Mouse (Mus musculus) thymus, postnatal 25 days (tissue): ENCODE results near the gene Cds1.

Experiments used
- DNase-seq: peaks from one replicate; pipeline ENCODE4 v3.0.0; 2022

Cds1 gene

GRCm38 (mm10) chr5:101779376-101779863 is 14.5 kb downstream of the Cds1 start:
- no peak for DNase-seq

GRCm38 (mm10) chr5:101780918-101781317 is 16.0 kb downstream of the Cds1 start:
- no peak for DNase-seq

- no peak for DNase-seq
These were observed 19.4 kb downstream of the Cds1 start for GRCm38 (mm10) chr5:101784328-101784727.

DNA sequence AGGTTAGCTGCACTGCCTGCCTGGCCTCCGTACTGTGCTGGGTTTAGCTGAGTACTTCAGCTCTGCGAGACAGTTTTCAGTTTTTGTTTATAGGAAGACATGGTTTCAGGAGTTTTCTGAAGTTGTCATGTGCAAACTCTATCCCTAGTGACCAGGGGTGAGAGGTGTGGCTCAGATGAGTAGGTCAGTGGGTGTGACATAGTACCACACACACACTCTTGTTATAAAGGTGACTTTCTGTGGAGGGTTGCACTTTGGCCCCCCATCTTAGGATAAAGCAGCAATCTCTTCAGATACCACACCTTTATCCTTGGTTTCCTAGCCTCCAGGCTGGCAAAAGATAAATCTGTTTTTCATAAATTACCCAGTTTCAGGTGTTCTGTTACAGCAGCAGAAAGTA is 19.9 kb downstream of the Cds1 start:
- no peak for DNase-seq

GRCm38 (mm10) chr5:101785921-101786614 is 21.1 kb downstream of the Cds1 start:
- DNase-seq: no peak

GRCm38 (mm10) chr5:101789770-101790169 is 24.8 kb downstream of the Cds1 start:
- no peak for DNase-seq

DNA sequence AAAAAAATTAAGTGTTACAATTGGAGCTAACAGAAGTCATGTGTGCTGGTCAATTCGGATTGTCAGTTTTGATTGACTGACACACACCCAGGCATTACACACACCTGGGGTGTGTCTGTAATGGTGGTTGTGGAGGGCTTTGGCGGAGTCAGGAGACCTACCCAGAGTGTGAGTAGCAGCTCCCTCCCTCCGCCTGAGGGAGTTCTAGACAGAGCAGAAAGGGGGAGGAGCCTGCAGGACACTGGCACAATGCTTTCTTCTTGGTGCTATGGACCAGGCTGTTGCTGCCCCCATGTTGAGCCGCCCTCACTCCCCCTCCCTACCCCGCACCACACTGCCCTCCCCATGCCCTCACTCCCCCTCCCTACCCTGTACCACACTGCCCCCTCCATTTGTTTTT is 25.6 kb downstream of the Cds1 start:
- DNase-seq: no peak

GRCm38 (mm10) chr5:101792665-101793064 is 27.7 kb downstream of the Cds1 start:
- no peak for DNase-seq

- no peak for DNase-seq
These were observed 37.0 kb downstream of the Cds1 start for GRCm38 (mm10) chr5:101801891-101802290.

GRCm38 (mm10) chr5:101802358-101803022 is 37.6 kb downstream of the Cds1 start:
- DNase-seq: no peak

DNA sequence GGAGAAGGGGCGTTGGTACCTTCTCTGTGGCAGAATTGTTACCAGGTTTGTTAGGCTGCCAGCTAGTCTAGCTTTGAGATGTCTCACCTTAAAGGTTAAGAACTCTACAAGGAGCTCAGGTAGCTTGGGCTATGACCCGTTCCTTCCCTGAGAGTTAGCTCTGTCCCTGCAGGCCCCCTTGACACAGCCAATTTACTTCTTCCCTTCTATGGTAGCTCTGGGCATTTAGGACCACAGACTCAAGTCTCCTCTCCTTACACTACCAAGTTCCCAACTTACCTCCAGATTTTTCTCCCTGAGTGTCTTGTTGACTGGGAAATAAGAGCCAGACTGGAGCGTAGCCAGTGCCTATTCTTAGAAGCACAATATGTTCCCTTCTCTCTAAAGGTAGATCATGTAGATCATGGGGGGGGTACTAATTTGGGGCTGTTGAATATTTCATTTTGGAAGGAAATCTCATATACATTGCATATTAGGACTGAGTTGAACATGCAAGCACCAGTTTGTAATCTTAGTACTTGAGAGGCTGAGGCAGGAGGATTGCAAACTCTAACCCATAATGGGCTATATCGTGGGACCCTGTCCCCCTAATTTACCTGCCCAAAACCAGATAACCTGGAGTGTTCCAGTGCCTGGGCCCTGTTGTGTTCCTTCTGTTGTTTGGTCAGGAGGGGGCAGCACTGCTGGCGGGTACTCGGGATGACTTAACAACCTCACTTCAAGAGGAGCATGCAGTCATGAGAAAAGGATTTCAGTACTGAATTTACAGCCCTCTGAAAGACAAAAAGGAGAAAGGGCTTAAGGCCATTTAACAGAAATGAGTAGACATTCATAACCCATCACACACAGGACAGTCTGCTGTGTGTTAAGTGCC is 46.6 kb downstream of the Cds1 start:
- DNase-seq: no peak

DNA sequence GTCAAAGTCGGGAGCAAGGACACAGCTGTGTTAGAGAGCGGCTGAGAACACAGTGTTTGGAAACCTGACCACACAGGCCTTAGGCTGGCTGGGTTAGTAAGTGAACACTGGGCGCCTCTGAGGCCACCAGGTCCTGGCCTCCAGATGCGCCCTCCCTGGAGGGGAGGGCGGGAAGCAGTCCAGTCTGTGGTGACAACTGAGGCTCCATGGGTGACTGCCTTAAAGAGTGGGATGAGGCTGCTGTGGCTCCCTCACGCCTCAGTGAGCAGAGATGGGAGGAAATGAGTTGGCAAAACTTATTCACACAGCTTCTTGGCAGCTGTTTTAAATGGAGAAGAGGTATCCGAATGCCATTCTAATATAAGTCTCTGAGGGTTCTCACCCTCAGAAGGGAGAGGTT is 51.9 kb downstream of the Cds1 start:
- DNase-seq: no peak

GRCm38 (mm10) chr5:101819216-101819615 is 54.3 kb downstream of the Cds1 start:
- DNase-seq: no peak

GRCm38 (mm10) chr5:101819844-101820243 is 54.9 kb downstream of the Cds1 start:
- DNase-seq: no peak

GRCm38 (mm10) chr5:101821052-101821451 is 56.1 kb downstream of the Cds1 start:
- no peak for DNase-seq

- no peak for DNase-seq
These were observed 56.8 kb downstream of the Cds1 start for GRCm38 (mm10) chr5:101821491-101822310.

DNA sequence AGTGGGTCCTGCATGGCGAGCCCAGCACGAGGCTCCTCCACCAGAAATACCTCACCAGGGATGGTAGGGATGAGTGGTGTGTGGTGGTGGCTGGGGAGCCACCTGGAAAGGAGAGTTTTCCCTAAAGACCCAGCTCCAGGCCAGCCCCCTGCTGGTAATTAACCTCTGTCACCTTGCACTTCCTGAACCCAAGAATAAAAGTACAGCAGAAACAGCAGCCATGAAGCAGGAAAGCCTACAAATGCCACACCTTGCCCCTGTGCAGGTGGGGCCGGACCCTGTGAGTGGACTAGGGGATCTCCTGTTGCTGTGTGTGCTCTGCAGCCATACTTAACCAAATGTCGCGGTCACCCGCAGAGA is 57.4 kb downstream of the Cds1 start:
- no peak for DNase-seq

DNA sequence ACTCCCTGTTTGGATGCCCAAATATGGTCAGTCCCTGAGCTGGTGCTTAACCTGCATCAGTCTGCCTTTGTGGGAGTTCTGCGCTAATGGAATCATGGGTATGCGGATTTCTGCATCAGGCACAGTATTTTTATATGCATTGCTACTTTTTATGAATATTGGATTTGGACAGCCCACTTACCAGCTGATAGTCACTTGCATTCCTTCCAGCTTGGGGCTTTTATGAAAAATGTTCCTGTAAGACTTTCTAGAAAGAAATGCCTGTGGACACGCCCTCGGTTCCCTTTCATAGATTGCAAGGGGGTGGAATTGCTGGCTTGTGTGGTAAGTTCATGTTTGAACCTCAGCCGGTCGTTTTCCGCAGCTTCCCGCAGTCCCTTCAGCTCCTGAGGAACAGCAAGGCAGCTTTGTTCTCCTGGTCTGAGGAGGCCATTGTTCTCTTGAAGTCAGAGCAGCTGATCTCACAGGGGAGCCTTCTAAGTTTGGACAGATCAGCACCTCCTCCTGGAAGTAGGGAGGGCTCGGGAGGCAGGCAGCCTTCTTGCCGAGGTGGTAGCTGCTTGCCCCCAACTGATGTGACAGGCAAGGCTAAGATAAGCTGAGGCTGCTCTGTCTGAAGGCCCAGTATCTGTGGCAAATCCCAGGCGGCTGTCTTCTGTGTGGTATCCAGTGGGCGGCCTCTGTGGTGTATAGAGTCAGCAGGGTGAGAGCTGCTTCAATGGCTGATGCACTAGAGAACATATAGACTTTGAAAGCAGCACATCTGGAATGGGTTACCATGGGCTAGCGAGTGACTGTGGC is 60.4 kb downstream of the Cds1 start:
- DNase-seq: no peak

- DNase-seq: no peak
These were observed 61.6 kb downstream of the Cds1 start for GRCm38 (mm10) chr5:101826531-101826970.

DNA sequence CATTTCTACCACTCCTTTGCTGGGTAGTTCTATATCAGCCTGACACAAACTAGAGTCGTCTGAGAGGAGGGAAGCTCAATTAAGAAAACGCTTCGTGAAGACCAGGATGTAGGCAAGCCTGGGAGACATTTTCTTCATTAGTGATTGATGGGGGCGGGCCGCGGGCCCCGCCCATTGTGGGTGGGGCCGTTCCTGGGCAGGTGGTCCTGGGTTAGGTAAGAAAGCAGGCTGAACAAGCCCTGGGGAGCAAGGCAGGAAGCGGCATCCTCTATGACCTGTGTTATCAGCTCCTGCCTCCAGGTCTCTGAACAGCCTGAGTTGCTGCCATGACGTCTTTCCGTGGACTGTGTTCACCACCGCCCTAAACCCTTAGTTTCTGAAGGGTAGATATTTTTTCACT is 62.5 kb downstream of the Cds1 start:
- DNase-seq: no peak

GRCm38 (mm10) chr5:101828932-101829331 is 64.0 kb downstream of the Cds1 start:
- DNase-seq: no peak

DNA sequence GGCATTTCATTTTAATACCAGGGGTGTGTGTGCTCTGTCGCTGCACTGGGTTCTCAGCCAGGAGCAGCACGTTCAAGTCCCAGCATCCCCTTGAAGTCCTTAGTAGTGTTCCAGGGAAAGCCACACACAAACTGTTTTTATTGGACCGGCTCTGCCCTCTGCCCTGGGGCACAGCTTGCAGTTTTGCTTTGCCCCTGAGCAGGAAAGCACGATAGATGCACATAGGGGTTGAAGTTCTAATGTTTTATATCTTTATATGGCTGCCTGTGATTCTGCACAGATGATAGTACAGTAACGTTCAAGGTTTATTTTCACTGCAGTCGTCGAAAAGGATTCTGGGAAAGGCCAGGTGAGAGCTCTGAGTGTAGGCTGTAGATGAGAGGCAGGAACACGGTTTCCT is 65.2 kb downstream of the Cds1 start:
- no peak for DNase-seq
